Mouse (Mus musculus) lung, adult 2 months (tissue): Measurements from ENCODE around the gene Ttll5.

ENCODE experiments used
- CTCF ChIP-seq: fragments of 200-500 bp; IDR thresholded peaks from 2 replicates; pipeline ENCODE4 v1.5.1; 2011; ENCODE audit warnings: mild to moderate bottlenecking, low read length, control low read depth; ENCODE audit not compliant: insufficient read depth
- POLR2A ChIP-seq: fragments of 200-500 bp; IDR thresholded peaks from 2 replicates; pipeline ENCODE4 v1.6.1; 2011; ENCODE audit warnings: low read depth, mild to moderate bottlenecking, control low read depth, low read length, borderline replicate concordance; ENCODE audit errors: extremely low read depth

DNA sequence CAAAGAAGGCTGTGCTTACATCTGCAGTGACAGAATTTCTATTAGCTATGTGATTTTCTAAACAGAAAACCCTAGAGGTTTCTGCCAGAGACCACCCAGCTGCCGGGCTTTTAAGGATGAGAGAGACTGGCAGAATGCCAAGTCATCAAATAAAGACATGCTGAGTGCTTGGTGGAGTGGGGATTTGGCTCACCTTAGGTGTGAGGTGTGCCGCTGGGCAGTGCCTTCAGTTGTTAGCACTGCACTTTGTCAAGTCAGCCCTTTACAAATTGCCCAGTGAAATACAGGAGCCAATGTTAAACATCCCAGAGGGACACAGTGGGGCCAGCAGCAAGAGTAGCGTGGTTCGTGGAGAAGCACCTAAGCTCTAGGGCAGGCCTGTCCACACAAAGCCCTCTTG is 65.6 kb downstream of the Ttll5 start:
- TF ChIP-seq CTCF = no peak
- no peak for TF ChIP-seq POLR2A
